Mouse (Mus musculus): Measurements from ENCODE around the gene Srp54c. TPM values are rescaled to one million over a fixed set of nuclear protein-coding genes. Genes with fewer than 3 reads are reported as not detected.

The Srp54c gene
- 10 to 100 TPM; 11.2 to 15.6 TPM for total RNA-seq (2023)

GRCm38 (mm10) chr12:55229626-55230519 is at the start of gene Srp54c:
Srp54c (plus strand) TSS chr12:55230168.

GRCm38 (mm10) chr12:55199306-55199705 is 30.7 kb upstream of the Srp54c start, which contains the start of gene 1700047I17Rik2:
1700047I17Rik2 (plus strand) TSS chr12:55199592.

GRCm38 (mm10) chr12:55299336-55299735 is 69.4 kb downstream of the Srp54c start, which contains the start of gene 1110008L16Rik:
1110008L16Rik (plus strand) TSS chr12:55299577.

GRCm38 (mm10) chr12:55302485-55303441 is 72.8 kb downstream of the Srp54c start, which contains the start of gene Ppp2r3c:
Ppp2r3c (minus strand) TSS chr12:55302998.

Other genes starting within 250 kb of the Srp54c start
- not detected for gene Gm20403, start 243.6 kb upstream of the Srp54c start, total RNA-seq (2023)
- 100 to 1,000 TPM; 148 to 156 TPM for gene Baz1a, start 215.8 kb upstream of the Srp54c start, total RNA-seq (2023)
- gene 2700097O09Rik, start 150.1 kb upstream of the Srp54c start, total RNA-seq (2023), result 1 to 10 TPM; 4.1 to 4.5 TPM
- 10 to 100 TPM; 37.2 to 37.5 TPM for gene Srp54a, start 149.9 kb upstream of the Srp54c start, total RNA-seq (2023)
- gene Fam177a, start 105.7 kb upstream of the Srp54c start, total RNA-seq (2023), result 1 to 10 TPM; 3.9 to 5.9 TPM
- gene Srp54b, start 75.1 kb upstream of the Srp54c start, total RNA-seq (2023), result 10 to 100 TPM; 21.0 to 32.6 TPM
- 1 to 10 TPM; 3.8 to 5.9 TPM for gene 1700047I17Rik2, start 30.6 kb upstream of the Srp54c start, total RNA-seq (2023)
- 1 to 10 TPM; 3.0 to 3.9 TPM for gene 1110008L16Rik, start 69.4 kb downstream of the Srp54c start, total RNA-seq (2023)
- gene Ppp2r3c, start 72.8 kb downstream of the Srp54c start, total RNA-seq (2023), result 10 to 100 TPM; 17.0 to 17.3 TPM
- 100 to 1,000 TPM in 1 of 2 experiments, 10 to 100 TPM in 1; 91.3 to 105 TPM for gene Psma6, start 154.1 kb downstream of the Srp54c start, total RNA-seq (2023)

Measured in neutrophil, adult 83 days (primary cell).